Mouse (Mus musculus): Measurements from ENCODE around the gene 4921536K21Rik.
"Not testable (repeated sequence)": the region's sequence is repeated elsewhere in the genome, so short reads cannot be mapped to it uniquely, and the experiment has no call there.

Gene 4921536K21Rik

DNA sequence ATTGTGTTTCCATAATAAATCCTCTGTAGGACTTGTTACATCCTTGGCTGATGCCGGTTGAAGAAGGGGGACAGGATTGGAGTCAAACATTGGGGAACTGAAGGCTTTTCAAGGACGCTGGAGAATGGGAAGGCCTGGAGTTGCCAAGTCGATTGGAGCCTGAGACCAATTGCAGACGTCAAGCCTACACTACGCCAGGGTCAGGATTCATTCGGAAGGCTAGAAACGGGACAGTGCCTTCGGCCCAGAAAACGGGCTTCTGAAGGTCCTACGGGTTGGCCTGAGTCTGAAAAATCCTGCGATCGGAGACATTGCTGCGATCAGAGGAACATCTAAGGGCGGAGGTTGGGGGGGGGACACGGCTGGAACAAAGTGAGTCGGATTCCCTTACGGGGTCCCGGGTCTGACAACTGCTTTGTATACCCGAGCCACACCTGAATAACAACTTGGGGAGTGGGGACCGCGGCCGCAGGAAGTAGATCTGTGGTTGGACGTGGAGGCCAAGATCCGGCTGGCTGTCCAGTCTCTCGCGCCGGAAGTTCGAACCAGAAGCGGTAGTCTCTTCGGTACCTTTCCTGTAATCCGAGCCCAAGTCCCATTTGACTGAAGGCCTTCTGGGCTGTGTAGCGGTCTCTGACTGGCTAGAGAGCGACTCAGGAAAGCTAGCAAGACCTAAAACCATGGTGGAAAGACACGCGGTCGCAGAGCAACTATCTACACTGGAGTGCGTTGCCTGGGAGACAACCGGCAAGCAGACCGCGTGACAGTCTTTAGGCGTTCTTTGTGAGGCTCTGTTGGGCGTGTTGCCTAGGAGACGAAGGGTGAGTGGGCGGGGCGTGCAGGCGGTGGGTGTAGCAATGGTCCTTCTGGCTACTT, at the start of gene 4921536K21Rik, which contains the start of gene Dusp18:
Gene 4921536K21Rik (minus strand): TSS at position 693 of the 876 bp plus-strand sequence.
Gene Dusp18 (plus strand): TSS at position 835 of the 876 bp plus-strand sequence.
- peak; percentile 53 for DNase-seq

DNA sequence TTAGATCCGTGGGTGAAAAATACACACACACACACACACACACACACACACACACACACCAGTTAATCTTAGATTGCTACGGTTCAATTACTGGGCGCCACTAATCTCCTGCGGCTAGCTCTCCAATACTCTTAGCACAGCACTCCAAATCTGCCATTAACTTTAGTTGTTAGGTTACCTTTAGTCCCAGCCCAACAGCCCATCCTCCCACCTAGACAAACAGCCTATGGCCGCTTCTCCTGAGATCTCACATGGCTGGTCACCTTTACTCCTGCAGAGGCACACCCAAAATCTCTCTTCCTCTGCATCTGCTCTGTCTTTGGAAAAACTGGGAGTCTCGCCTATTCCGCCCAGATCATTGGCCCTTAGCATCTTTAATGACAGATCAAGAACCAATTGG, 46.5 kb upstream of the 4921536K21Rik start:
- DNase-seq = no peak

DNA sequence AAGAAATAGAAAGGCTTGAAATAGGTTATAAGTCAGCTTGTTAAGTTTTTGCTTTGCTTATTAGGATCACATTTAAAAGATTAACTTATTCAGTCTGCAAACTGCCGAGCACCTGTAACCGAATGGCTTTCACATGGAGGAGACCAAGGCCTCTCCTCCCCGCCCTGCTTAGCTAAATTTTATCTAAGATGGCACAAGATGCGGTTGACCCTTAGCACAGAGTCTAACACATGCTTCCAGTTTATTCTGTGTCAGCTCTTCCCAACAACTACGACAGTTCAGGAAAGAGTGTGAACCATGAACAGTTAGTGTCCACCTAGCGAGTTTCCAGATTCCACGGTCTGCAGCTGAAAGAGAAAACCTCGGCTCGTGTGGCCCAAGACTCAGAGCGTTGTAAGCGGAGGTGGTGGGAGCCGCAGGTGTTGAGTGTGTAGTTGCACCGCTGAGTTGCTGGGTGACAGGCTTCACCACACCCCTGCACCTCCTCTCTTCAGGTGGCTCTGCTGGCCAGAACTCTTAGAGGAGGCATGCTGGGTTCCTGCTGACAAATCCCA, 42.5 kb upstream of the 4921536K21Rik start:
- DNase-seq = no peak

DNA sequence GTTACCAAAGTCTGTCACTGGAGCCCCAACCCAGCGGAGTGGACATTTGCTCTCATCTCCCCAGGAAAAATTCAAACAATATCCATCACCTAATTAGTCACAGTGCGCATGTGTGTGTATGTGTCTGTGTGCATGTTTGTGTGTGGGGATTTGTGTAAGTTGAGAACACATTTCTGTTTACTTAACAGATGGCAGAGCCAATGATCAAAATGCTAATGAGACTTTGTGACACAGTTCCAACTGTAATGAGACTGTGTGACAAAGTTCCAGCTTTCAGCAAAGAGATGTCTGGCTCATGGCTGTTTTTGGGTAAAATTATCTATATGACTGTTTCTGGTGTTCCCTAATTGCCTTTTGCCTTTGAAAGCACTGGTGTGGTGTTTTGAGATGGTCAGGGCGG, 41.4 kb upstream of the 4921536K21Rik start:
- DNase-seq = no peak

DNA sequence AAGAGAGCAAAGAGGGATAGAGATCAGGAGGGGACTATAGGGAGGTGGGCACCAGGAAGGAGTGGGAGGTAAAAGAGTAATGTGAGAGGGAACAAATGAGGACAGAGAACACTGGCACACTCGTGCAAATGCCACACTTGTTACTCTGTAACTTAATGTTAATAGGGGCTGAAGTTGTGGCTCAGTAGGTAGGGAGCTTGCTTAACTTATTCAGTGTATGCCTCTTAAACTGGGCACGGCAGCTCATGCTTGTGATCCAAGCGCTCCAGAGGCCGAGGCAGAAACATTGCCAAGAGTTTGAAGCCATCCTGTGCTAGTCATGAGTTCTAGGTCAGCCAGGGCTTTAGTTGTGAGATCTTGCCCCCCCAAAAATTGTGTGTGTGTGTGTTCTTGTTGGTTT, 40.2 kb upstream of the 4921536K21Rik start:
- no peak for DNase-seq

DNA sequence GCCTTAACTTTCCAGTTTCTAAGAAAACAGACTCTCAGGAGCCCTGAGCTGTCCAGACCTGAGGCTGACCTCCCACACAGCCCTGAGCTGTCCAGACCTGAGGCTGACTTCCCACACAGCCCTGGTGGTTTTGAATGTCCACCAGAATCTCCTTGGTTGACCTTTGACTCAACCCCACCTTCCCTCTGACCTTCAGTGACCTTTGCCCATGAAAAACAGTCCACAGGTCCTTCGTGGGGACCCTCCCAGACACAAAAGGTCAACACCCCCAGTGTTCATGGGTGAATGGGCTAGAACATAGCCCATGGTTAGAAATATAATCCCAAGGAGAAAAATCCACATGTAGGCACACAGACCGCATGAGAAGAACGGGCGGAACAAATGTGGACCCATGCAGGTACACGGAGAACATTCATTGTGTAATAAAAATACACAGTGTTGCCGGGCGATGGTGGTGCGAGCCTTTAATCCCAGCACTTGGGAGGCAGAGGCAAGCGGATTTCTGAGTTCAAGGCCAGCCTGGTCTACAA, 38.9 kb upstream of the 4921536K21Rik start:
- DNase-seq = no peak

DNA sequence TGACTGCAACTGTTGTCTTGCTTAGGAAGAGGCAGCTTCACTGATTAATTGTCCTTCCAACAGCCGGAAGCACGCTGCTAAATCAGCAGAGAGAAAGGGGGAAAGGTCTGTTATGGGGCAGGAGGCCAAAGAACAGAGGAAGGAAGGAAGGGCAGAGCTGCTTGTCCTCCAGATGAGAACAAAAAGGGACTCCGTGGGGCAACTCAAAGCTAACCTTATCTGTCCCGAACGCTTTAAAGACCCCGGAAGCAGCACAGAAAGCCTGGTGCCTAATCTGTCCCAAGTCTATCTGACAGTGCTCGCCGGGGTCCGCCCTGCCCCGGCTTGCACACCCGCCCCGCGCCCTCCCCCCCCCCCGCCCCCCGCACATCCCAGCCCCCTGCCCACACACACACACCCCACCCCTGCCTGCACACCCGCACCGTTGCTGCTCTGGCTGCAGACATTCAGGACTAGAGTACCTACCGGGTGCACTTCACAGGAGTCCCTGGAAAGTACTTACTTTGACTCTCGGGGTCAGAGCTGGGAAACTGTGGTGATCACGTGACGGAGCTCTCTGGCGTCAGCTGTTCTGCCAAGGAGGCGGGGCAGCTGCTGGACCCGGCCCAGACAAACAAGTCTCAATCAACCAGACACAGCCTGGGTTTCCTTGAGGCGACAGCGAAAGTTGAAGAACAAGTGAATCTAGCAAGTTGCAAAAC, 36.8 kb upstream of the 4921536K21Rik start, which contains the start of gene Tcn2:
Gene Tcn2 (minus strand): TSS at position 649 of the 701 bp plus-strand sequence.
- DNase-seq = no peak

DNA sequence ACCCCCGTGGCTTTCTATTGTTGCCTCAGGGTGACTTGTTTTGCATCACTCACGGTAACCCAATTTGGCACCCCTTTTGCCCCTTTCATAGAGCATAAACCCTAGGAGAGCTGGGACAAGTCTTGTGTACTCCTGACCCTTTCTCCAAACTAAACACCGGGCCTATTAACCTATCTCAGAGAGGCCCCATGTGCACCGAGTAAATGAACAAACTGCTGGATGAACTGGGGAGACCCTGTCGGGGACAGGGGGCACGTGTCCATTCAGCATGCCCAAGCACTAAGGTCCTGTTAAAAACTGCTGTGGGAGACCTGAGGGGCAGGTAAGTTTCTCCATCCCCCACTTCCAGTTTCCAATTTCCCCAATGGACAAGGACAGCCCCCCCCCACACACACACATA, 36.0 kb upstream of the 4921536K21Rik start:
- DNase-seq = no peak

DNA sequence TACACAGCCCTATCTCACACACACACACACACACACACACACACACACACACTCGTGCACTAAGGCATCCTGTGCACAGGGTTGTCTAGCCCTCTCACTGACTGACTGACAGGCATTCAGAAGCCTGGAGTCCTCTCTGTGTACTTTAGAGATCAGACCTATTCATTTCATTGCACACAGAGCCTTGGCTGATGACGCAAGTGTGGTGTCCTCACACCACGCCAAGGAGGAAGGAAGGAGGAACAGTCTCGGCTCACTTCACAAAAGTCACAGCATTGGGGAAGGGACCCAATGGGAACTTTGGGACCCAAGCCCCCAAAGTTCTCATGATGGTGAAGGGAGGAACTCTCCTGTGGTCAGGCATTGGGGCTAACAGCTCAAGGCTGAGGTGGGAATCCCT, 35.1 kb upstream of the 4921536K21Rik start:
- no peak for DNase-seq

DNA sequence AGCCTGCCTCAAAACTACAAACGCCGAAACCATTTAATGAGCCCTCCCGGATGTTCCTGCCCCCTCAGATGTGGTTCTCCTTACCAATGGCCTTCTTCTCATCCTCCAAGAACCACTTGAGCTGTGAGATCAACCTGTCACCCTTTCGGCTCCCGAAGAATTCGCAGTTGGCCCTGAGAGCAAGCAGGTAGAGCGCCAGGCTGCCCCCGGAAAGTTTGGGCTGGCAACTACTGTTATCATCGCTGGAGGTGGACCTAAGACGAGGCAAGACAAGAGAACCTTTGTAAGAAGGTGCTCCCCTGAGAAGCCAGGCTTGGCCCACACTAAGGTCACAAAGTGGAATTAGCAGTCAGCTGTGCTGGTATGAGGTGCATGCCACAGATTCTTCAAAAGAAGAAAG, 31.0 kb upstream of the 4921536K21Rik start:
- no peak for DNase-seq

DNA sequence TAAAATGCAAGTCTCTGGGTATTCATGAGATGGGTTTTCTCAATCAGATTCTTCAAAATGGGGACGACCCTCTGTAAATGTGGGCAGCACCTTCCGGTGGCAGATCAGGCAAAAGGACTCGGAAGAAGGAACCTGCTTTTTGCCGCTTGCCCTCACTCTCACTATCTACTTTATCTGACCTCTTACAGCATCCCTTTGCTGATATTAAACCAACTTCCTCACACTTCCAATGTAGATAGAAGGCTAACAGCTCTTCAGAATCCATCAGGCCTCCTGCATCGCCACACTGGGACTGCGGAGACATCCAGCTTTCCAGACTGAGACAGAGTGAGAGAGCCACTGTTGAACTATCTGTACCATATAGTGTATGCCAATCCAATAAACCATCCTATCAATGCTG, 27.8 kb upstream of the 4921536K21Rik start:
- no peak for DNase-seq

DNA sequence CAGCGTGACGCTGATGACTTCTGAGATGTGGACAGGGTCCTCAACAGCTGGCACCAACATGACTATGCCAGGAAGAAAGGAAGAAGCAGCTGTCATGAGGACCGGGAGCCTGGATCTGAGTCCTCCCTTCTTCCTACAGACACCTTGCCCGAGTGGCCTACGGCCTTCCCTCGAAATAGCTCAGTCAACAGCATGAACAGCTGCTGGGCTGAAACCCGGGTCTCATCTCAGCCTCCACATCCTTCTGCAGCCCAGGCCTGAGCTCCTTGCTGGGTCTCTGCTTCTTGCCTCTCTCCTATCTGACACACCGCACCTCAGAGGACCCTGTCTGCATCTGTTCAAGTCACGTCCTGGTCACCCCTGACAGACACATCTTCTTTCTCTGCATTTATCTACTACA, 27.2 kb upstream of the 4921536K21Rik start:
- no peak for DNase-seq

DNA sequence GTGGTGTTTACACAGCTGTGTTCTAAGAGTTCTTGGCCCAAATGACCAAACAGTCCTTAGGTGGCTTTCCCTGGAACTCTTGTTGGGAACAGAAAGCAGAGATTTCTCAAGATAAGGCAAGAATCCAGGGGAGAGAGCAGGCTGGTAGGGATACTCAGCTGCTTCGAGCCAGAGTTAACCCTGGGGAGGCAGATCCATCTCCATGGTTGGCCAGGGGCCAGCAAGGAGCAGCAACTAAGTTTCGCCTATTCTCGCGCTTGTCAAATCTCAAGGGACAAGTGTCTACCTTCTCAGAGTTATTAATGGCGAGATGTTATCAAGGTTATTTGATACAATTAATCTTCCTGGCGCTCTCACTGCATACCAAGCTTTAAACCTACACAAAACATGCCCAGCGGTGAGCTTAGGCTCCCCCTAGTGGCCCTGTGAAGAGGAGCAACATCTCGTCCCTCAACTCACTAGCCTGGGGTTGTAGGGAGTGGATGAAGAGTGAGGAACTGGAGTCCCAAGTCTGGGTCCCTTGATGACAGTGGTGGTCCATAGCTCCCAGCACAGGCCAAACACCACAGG, 26.5 kb upstream of the 4921536K21Rik start:
- DNase-seq = peak; percentile 49

DNA sequence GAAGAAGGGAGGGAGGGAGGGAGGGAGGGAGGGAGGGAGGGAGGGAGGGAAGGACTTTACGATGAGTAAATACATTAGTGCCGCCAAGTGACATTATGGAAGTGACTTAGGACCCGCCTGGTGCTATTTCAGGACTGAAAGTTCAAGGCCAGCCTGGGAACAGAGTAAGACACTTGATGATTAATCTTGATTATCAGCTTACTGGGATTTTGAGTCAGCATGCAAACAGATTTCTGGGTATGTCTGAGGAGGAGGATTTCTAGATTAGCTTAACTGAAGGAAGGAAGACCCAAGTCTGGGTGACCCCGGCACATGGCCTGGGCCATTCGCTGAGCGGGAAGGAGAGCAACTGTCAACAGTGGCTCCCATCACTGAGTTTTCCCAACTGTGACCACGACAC, 25.6 kb upstream of the 4921536K21Rik start:
- DNase-seq = no peak

DNA sequence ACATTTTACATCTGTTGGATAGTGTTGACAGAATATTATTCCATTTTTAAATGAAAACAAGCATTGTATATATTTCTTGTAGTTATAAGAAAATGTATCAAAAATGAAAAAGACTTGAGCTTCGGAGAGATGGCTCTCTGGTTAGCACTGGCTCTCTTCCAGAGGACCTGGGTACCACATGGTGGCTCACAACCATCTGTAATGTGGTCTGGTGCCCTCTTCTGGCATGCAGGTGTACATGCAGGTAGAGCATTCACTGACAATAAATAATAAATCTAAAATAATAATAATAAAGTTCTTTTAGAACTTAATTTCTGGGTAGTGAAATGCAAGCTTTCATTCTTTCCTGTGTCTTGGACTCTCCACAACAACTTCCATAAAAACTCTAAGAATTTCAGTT, 23.8 kb upstream of the 4921536K21Rik start:
- DNase-seq = no peak

DNA sequence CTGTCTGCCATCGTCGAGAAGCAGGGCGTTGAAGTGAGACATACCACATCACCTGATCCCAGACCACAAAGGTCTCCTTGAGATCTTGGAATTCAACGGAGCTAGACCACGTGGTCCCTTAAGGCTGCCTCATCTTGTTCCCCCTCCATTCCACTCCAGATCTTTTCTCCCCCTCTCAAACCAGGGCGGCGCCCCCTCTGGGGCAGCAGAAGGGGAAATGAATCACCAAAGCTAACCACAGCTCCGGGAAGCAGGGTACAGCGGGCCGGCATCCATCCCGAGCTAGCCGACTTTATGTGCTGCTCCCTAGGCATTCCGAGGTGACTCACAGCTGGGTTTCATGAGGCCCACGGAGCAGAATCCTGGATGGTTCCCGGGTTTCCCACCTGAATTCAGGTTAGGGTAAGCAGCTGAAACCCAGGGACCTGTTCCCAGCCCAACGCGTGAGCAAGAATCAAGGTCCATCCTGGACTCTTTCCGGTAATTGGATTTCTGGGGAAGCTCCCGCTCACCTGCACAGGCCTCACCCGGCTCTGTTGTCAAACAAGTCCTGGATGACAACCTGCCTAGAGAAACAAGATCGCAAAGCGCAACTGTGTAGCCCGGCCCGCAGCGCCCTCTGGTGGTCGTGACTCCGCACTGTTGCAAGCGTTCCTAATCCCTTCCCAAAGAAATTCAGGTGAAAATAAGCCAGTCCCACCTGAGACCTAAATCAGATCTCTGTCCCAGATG, 19.4 kb upstream of the 4921536K21Rik start, which contains the start of gene Slc35e4:
Gene Slc35e4 (minus strand): TSS at position 556 of the 732 bp plus-strand sequence.
- DNase-seq = peak; percentile 87

DNA sequence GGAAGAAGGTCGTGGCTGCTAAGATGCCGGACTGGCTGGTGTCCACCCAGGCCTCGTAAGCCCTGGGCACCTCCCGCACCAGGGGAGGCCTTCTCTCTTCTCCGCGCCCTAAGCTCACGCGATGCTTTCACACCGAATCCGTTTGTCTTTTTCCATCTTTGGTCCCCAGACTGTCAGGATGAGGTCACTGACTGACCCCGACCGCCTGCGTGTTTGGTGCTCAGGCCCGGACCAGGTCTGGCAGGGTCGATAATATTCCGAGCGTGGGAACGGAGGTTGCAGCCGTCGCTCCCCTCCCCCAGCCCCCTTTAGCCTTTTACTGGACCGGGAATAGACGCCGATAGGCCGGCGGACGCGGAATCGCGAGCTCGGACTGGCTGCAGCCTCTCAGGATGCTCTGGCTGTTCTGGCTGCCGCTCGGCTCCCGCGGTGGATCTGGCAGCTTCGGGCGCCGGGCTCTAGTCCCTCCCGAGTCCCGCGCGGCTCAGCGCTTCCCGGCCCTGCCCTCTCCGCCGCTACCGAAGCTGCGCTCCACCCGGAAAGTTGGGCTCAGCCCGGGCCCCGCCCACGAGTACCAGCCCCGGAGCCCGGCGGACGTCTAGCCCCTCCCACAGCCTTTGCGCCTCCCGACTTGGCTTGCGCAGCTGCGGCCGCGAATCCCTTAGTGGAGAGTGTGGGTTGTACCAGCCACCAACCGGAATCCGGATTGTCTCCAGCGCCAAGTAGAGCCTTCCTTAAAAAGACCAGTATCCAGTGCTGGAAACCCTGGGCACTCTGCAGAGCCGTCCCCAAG, 18.6 kb upstream of the 4921536K21Rik start:
- peak; percentile 91 for DNase-seq

DNA sequence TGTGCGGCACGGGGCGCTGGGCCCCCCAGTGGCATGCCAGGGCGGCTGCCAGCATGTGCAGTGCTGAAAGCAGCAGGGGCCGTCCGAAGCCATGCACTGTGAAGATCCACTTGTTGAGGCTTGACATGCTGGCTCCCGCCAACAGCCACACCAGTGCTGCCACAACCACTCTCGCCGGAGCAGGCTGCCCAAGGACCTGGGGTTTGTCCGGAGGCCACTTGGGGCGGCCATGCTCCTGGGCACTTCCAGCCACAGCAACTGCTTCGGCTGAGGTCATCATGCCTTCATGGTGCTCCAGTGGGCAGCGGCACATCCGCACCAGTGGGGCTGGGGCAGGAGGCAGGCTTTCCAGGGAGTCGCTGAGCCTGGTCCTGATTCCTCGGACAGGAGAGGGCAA, 18.0 kb upstream of the 4921536K21Rik start:
- peak; percentile 54 for DNase-seq

DNA sequence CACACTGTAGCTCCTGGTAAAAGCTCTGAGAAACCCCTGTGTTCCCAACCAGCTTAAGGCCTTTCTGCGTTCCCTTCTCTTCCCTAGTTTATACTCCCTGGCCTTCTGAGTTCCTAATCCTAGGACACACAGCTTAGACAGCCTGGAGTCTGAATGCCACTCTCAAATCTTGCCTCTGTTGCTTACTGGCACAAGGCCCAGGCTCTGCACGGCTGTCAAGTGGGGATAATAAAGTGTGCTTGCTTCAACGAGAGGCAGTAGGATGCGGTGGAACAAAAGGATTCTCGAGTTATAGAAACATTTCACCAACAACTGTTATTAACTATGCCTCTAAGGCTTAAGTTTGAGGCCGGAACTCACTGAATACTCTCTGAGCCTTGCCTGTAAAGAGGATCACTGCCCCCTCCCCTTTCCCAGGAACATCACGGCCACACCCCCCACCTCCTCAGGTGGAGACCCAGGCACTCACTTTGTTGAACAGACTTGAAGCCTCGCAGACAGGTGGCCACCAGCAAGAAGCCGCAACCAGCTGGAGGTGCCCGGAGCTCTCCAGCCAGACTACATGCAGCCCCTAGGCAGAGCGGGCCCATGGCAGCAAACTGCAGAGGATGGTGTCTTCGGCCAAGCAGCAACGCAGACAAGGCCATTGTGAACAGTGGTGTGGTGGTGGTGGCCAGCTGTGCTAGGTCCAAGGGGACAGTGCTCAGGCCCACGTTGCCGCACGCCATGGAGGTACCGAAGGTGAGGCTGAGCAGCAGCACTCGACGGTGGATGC, 17.4 kb upstream of the 4921536K21Rik start:
- no peak for DNase-seq

DNA sequence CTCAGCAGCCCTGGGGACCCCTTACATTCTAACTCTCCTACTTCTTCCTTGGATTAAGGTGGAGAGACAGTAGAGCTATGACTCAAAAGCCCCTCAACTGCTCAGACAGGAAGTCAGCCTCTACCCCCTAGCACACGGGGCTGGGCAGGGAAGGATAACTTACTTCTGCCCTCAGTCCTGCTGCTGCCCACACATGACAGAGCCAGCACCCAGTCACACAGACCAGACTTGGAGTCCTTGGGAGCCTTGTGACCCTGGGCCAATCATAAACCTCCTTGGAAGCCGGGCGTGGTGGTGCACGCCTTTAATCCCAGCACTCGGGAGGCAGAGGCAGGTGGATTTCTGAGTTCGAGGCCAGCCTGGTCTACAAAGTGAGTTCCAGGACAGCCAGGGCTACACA, 16.5 kb upstream of the 4921536K21Rik start:
- not testable (repeated sequence) for DNase-seq

Data from cerebellum, adult 11 months (tissue).